Mouse (Mus musculus) liver, embryonic 15.5 days (tissue): ENCODE measurements around the gene Vstm4. TPM values are rescaled to one million over a fixed set of nuclear protein-coding genes. Genes with fewer than 3 reads are reported as not detected.

Experiments
- ATAC-seq: fragments of 200-750 bp; cut with Nextera tagmentation; 2 replicates; pipeline ENCODE4 v1.8.0; 2017; ENCODE audit warnings: moderate number of reproducible peaks, mild to moderate bottlenecking, moderate library complexity; ENCODE audit not compliant: insufficient read depth
- H3K27ac ChIP-seq: fragments of 300-500 bp; sonication (generic); replicated peaks from 2 replicates; pipeline ENCODE4 v1.5.1; 2015; ENCODE audit warnings: mild to moderate bottlenecking, inconsistent platforms
- H3K27me3 ChIP-seq: fragments of 300-500 bp; sonication (generic); 2 replicates; pipeline ENCODE4 v1.6.1; 2015; ENCODE audit warnings: mild to moderate bottlenecking, inconsistent platforms
- H3K36me3 ChIP-seq: fragments of 300-500 bp; sonication (generic); replicated peaks from 2 replicates; pipeline ENCODE4 v1.6.1; 2015; ENCODE audit warnings: moderate library complexity, mild to moderate bottlenecking, inconsistent platforms
- H3K4me1 ChIP-seq: fragments of 300-500 bp; sonication (generic); replicated peaks from 2 replicates; pipeline ENCODE4 v1.6.1; 2015; ENCODE audit warnings: inconsistent platforms
- H3K4me2 ChIP-seq: fragments of 300-500 bp; sonication (generic); 2 replicates; pipeline ENCODE4 v1.6.1; 2015; ENCODE audit warnings: moderate library complexity, mild to moderate bottlenecking, inconsistent platforms
- H3K4me3 ChIP-seq: fragments of 300-500 bp; sonication (generic); replicated peaks from 2 replicates; pipeline ENCODE4 v1.5.1; 2015; ENCODE audit warnings: mild to moderate bottlenecking, inconsistent platforms
- H3K9ac ChIP-seq: fragments of 300-500 bp; sonication (generic); 2 replicates; pipeline ENCODE4 v1.6.1; 2015; ENCODE audit warnings: moderate library complexity, mild to moderate bottlenecking, inconsistent platforms
- H3K9me3 ChIP-seq: fragments of 300-500 bp; sonication (generic); replicated peaks from 2 replicates; pipeline ENCODE4 v1.6.1; 2016; ENCODE audit warnings: inconsistent platforms
- WGBS: fragments of 180-500 bp; shearing (Covaris S2); methylation state at CpG from one replicate; pipeline ENCODE4 v1.1.7; 2015; ENCODE audit warnings: mixed read lengths; ENCODE audit not compliant: insufficient replicate concordance; 5-methylcytosine and 5-hydroxymethylcytosine counted together
- polyA plus RNA-seq: library from polyadenylated mRNA; unstranded; fragments of >200 nt; fragmentation: Nextera tagmentation; extraction: Ambion mirVana; gene quantifications from 2 replicates; pipeline ENCODE4 v1.2.1, GENCODE M21; 2015

The Vstm4 gene
- polyA plus RNA-seq, 1 experiment from 2014 or later, result 4.7 TPM

- no peaks in the 10 kb centered on the region for H3K9me3 ChIP-seq
- 41% methylated on average over 11 of the region's 11 CpGs for WGBS
- H3K27ac ChIP-seq, result peak overlapping the region; percentile 48; the same call in 1 of the 2 replicates
- no peak for ATAC-seq
- peaks cover 39% of the 10 kb centered on the region for H3K27me3 ChIP-seq
- H3K4me1 ChIP-seq, result no peaks in the 10 kb centered on the region
- no peak overlapping the region for H3K9ac ChIP-seq
- no peak overlapping the region for H3K4me2 ChIP-seq
- H3K4me3 ChIP-seq, result no peak overlapping the region
- no peaks in the 10 kb centered on the region for H3K36me3 ChIP-seq
These were observed 3.4 kb downstream of the Vstm4 start for GRCm38 (mm10) chr14:32859831-32860569.

DNA sequence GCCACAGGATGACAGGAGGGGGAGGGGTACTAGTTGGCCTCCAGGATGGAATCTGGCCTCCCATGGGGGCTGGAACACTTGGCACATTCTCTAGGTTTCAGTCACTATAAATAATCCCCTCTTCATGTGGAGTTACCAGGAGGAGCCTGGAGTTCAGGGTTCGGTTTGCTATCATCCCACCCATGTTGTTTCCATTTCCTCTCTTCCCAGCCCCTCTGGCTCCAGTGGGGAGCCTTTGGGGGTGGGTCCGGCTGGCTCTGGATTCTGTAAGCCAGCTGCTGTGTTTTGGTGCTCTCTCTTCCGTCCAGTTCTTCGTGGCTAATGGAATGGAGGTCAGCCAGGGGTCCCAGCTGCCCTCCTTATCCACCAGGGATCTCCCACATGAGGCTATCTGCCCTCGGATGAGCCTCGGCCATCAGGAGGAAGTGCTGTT is 4.6 kb downstream of the Vstm4 start:
- Histone ChIP-seq H3K36me3 (no peaks in the 10 kb centered on the region), H3K4me2 (no peak overlapping the region), H3K9me3 (no peaks in the 10 kb centered on the region), H3K27ac (no peak overlapping the region), H3K4me1 (no peaks in the 10 kb centered on the region), H3K9ac (no peak overlapping the region), H3K27me3 (peaks cover 28% of the 10 kb centered on the region), H3K4me3 (no peak overlapping the region)
- peak; percentile 15; the same call in 1 of the 2 replicates for ATAC-seq
- 29% methylated on average over 6 of the region's 6 CpGs for WGBS

GRCm38 (mm10) chr14:32861656-32862055 is 5.1 kb downstream of the Vstm4 start:
- ATAC-seq, result no peak
- Histone ChIP-seq H3K36me3 (no peaks in the 10 kb centered on the region), H3K9me3 (no peaks in the 10 kb centered on the region), H3K27ac (no peak overlapping the region), H3K4me2 (no peak overlapping the region), H3K4me3 (no peak overlapping the region), H3K9ac (no peak overlapping the region), H3K27me3 (peaks cover 23% of the 10 kb centered on the region), H3K4me1 (no peaks in the 10 kb centered on the region)
- WGBS, result 47% methylated on average over 2 of the region's 2 CpGs

- H3K4me3 ChIP-seq, result no peak overlapping the region
- no peaks in the 10 kb centered on the region for H3K4me1 ChIP-seq
- H3K4me2 ChIP-seq, result no peak overlapping the region
- no peaks in the 10 kb centered on the region; the same call in 1 of the 2 replicates for H3K27me3 ChIP-seq
- H3K36me3 ChIP-seq, result no peaks in the 10 kb centered on the region
- no peak overlapping the region for H3K27ac ChIP-seq
- H3K9ac ChIP-seq, result no peak overlapping the region
- no peak for ATAC-seq
- WGBS, result 52% methylated on average over 3 of the region's 3 CpGs
- H3K9me3 ChIP-seq, result no peaks in the 10 kb centered on the region
These were observed 8.8 kb downstream of the Vstm4 start for GRCm38 (mm10) chr14:32865331-32865730.

DNA sequence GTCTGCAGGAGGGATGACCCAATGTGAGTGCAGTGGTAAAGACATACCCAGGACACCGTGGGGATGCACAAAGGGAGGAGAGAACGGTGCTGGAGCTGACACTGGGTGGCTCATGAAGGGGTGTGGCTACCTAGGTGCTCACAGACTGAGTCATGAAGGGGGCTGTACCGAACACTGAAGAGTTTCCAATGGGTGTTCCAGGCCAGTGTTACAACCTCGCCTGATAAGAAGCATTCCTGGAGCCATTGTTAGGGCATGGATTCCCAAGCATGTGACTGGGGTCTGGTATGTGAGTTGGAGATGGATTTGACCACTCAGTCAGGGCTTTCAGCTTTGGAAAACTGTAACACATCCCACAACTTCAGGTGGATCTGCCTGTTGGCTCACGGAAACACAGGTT is 15.4 kb downstream of the Vstm4 start:
- H3K27ac ChIP-seq, result no peak overlapping the region
- H3K36me3 ChIP-seq, result no peaks in the 10 kb centered on the region
- no peaks in the 10 kb centered on the region for H3K9me3 ChIP-seq
- H3K4me2 ChIP-seq, result no peak overlapping the region
- no peak for ATAC-seq
- H3K9ac ChIP-seq, result no peak overlapping the region
- H3K27me3 ChIP-seq, result no peaks in the 10 kb centered on the region
- WGBS, result 67% methylated on average over 5 of the region's 5 CpGs
- no peak overlapping the region for H3K4me3 ChIP-seq
- no peaks in the 10 kb centered on the region for H3K4me1 ChIP-seq

DNA sequence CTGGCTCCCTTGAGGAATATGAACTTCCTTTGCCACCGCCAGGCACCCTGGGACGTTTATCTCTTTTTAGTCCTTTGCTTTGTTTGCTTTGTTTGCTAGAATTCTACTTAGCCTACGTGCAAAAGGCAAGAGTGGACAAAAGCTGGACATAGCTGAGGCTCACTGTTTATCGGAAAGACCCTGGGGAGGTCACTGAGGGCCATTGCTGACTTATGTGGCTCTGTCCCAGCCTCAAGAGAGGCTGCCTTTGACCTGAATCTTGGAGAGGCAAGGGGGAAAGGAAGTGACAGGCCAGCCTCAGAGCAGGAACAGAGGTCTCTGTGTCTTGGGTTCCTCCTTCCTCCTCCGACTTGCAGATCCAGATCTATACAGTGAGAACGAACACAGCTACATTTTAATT is 21.0 kb downstream of the Vstm4 start:
- H3K9me3 ChIP-seq, result no peaks in the 10 kb centered on the region
- no peaks in the 10 kb centered on the region; the same call in 1 of the 2 replicates for H3K4me1 ChIP-seq
- peak; percentile 56 for ATAC-seq
- no peak overlapping the region for H3K4me2 ChIP-seq
- H3K27me3 ChIP-seq, result no peaks in the 10 kb centered on the region
- no peak overlapping the region for H3K9ac ChIP-seq
- WGBS, result 44% methylated on average over 6 of the region's 6 CpGs
- no peak overlapping the region for H3K4me3 ChIP-seq
- H3K27ac ChIP-seq, result no peak overlapping the region
- no peaks in the 10 kb centered on the region for H3K36me3 ChIP-seq

GRCm38 (mm10) chr14:32880332-32880731 is 23.8 kb downstream of the Vstm4 start:
- Histone ChIP-seq H3K4me2 (no peak overlapping the region), H3K4me3 (no peak overlapping the region), H3K4me1 (no peaks in the 10 kb centered on the region; the same call in 1 of the 2 replicates), H3K27me3 (no peaks in the 10 kb centered on the region), H3K36me3 (no peaks in the 10 kb centered on the region), H3K9ac (no peak overlapping the region), H3K9me3 (no peaks in the 10 kb centered on the region), H3K27ac (no peak overlapping the region)
- ATAC-seq, result no peak
- 61% methylated on average over 5 of the region's 5 CpGs for WGBS

DNA sequence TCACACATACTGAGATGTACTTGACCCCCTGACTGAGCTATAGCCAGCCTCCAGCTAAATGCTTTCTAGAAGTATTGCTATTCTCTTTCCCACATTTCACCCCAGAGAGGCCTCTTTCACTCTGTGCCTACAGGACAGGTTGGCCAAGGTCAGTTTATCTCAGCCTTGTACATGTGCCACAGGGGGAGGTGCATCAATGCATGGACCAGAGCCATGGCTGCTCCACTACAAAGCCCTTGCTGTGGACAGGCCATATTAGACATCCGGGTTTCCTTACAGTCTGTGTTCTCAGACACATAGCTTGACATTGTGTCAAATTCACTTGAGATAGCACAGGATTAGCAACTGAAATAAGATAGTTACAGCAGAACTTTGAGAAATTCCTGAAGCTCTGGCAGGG is 25.1 kb downstream of the Vstm4 start:
- H3K27me3 ChIP-seq, result no peaks in the 10 kb centered on the region
- no peak overlapping the region for H3K4me3 ChIP-seq
- no peak overlapping the region for H3K4me2 ChIP-seq
- no peaks in the 10 kb centered on the region for H3K36me3 ChIP-seq
- no peaks in the 10 kb centered on the region; the same call in 1 of the 2 replicates for H3K4me1 ChIP-seq
- H3K27ac ChIP-seq, result no peak overlapping the region
- no peak for ATAC-seq
- H3K9ac ChIP-seq, result no peak overlapping the region
- no peaks in the 10 kb centered on the region for H3K9me3 ChIP-seq
- WGBS, result 46% methylated on average over 1 of the region's 1 CpGs

GRCm38 (mm10) chr14:32888876-32889674 is 32.5 kb downstream of the Vstm4 start:
- Histone ChIP-seq H3K27ac (no peak overlapping the region), H3K4me3 (no peak overlapping the region), H3K27me3 (no peaks in the 10 kb centered on the region), H3K36me3 (no peaks in the 10 kb centered on the region), H3K9ac (no peak overlapping the region), H3K4me2 (no peak overlapping the region), H3K9me3 (no peaks in the 10 kb centered on the region), H3K4me1 (peaks cover 10% of the 10 kb centered on the region; the same call in 1 of the 2 replicates)
- 60% methylated on average over 6 of the region's 6 CpGs for WGBS
- no peak for ATAC-seq

DNA sequence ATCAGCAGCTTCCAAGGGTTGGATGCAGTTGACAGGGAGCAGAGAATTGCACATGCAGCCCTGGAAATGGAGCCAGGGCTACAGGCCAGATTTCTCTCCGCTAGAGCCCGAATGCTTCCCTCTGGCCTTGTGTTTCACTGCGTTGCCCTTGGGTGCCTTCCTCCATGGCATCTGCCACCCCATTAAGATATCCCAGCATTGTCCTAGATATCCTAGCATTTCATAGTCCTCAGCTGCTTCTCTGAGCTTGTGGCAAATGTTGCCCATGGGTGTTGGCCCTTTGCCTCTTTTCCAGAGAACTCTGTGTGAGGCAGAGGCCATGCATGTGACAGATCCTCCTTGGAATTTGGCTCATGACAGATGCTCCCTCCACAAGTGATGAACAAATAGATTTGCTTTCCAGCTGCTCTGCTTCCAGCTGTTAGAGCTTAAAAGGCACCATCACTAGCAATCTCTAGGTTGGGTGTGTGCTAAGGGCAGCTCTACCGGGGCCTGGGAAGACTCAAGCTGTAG is 37.8 kb downstream of the Vstm4 start:
- Histone ChIP-seq H3K4me1 (peaks cover under 1% of the 10 kb centered on the region; the same call in 1 of the 2 replicates), H3K9me3 (no peaks in the 10 kb centered on the region), H3K4me2 (no peak overlapping the region), H3K9ac (no peak overlapping the region), H3K4me3 (no peak overlapping the region), H3K27ac (no peak overlapping the region), H3K27me3 (no peaks in the 10 kb centered on the region), H3K36me3 (no peaks in the 10 kb centered on the region)
- 71% methylated on average over 4 of the region's 4 CpGs for WGBS
- no peak for ATAC-seq

- Histone ChIP-seq H3K36me3 (no peaks in the 10 kb centered on the region), H3K27ac (no peak overlapping the region), H3K27me3 (no peaks in the 10 kb centered on the region), H3K4me1 (no peaks in the 10 kb centered on the region), H3K9ac (no peak overlapping the region), H3K4me3 (no peak overlapping the region), H3K4me2 (no peak overlapping the region), H3K9me3 (no peaks in the 10 kb centered on the region)
- WGBS, result 63% methylated on average over 4 of the region's 4 CpGs
- no peak for ATAC-seq
These were observed 38.3 kb downstream of the Vstm4 start for GRCm38 (mm10) chr14:32894878-32895277.
